Mouse (Mus musculus): ENCODE results near the gene Smim13.

DNA sequence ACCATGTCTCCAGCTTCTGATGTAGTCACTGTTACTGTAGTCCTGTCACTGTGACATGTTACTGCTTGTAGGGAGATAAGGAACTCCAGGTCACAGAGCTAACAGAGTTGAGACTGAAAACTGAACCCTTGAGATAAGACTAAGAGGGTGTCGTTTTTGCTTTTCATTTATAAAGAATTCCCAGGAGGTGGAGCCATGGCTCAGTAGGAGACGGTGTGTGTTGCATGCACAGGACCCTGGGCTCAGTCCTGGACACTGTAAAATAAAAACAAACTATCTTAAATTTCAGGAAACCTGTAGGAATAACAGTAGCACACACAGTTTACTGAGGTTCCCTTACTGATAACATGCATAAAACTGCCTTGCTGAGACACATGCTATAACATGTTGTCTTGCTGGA lies 48.9 kb downstream of the Smim13 start:
- no peak for TF ChIP-seq CTCF (IDR thresholded peaks at IDR 0.05; ENCODE audit: insufficient read depth, low read length)
- no peak for TF ChIP-seq POLR2A (IDR thresholded peaks at IDR 0.05; ENCODE audit: borderline replicate concordance, extremely low read depth, low read depth, low read length)

All from lung, adult 2 months (tissue).